Mouse (Mus musculus) CH12F3 (cell line): ENCODE data around the gene Klrc3.
"Not testable (repeated sequence)": the region's sequence is repeated elsewhere in the genome, so short reads cannot be mapped to it uniquely, and the experiment has no call there.

Experiments
- in situ Hi-C: fragments of 300-500 bp; cut with MboI; formaldehyde crosslinking; loops from 2 replicates; pipeline ENCODE4 v1.14.3; 2020; ENCODE audit warnings: low sequenced_read_pairs

The Klrc3 gene

DNA sequence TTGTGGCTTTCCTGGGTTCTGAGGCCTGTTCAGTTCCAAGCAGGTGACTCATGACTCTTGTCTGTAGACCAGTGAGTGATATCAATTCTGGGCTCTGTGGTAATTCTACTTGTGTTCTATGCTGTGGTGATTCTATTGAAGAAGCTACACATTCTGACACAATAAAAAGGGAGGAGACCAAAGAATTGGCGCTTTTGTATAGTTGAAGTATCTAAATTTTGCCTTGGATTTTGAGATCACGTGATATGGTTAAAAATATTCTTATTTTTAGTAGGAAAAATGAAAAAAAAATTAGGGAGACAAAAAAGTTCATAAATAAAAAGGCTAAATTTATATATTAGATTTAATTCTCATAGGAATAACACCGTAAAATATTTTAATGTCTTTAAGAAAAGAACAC, at the start of gene Klrc3:
TSS of gene Klrc3 (minus strand) at position 101 of the 400 bp plus-strand sequence.
- in situ Hi-C loops: not testable (repeated sequence)

DNA sequence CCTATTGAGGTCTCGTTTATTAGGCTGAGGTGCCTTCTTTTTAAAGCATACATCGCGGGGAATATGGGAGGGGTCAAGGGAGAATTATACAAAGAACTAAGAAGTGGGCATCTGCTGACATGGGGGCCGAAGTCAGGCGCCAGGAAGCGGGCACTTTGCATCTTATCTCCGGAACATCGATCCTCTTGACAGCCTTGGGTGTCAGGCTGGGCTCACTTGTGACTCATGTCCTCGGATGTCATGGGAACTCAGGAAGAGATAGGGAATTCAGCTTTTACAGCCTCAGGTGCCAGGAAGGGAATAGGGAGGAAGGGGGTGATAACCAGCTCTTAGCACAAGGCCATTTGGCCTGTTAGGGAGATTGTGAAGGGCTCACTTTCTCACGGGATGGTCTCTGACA, 48.3 kb upstream of the Klrc3 start:
- in situ Hi-C loops: not testable (repeated sequence)

DNA sequence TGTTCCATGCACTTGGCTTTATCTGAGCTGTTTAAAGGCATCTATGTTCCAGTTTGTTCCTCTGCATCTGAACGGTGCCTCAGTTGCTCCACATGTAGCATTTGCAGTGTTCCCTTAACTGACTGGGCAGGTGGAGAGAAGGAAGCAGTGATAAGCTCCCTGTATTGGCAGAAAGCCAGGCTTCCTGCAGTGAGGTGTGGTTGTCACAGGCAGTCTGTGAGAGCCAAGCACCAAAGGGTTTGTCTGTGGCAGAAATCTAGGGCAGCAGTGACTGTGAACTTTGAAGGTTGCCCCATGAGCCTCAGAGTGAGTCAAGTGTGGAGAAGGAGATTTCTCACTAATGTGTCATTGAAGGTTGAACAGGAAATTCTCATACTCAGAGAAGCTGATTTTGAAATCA, 37.2 kb upstream of the Klrc3 start:
- in situ Hi-C loops: no loop called here

DNA sequence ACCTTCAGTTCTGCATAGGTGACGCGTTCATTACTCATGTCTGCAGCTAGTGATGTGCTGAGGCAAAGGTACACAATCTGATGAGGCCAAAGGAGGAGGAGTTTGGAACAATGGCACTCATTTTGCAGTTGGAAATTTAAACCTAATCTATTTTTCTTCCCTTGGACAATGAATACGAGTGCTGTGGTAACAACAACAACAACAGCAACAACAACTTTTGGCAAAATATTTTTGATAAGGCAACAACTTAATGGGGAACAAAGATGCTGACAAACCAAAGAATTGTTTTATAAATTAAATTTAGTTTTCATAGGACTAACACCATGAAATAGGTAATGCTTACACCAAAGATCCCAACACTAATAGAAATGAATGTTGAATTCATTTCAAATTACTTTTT, 35.7 kb upstream of the Klrc3 start, which contains the start of gene Klrc1:
TSS of gene Klrc1 (minus strand) at position 101 of the 400 bp plus-strand sequence.
- in situ Hi-C loops: no loop called here

DNA sequence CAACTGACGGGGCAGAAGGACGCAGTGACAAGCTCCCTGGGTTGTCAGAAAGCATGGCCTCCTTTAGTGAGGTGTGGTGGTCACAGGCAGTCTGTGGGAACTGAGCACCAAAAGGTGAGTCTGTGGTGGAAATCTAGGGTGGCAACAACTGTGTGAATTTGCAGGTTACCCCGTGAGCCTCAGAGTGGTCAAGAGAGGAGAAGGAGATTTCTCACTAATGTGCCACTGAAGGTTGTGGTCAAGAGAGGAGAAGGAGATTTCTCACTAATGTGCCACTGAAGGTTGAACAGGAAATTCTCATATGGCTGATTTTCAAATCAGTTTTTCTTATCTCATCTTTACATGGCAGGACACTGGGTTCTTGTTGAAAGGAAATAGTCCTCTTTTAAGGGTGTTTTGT, 18.2 kb upstream of the Klrc3 start:
- in situ Hi-C loops: not testable (repeated sequence)

DNA sequence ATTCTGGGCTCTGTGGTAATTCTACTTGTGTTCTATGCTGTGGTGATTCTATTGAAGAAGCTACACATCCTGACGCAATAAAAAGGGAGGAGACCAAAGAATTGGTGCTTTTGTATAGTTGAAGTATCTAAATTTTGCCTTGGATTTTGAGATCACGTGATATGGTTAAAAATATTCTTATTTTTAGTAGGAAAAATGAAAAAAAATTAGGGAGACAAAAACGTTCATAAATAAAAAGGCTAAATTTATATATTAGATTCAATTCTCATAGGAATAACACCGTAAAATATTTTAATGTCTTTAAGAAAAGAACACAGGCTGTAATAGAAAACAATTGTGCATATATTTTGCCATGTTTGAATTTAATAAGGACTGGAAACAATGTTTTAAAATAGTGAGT, 17.5 kb upstream of the Klrc3 start, which contains the start of gene Klrc2:
TSS of gene Klrc2 (minus strand) at position 101 of the 400 bp plus-strand sequence.
- in situ Hi-C loops: not testable (repeated sequence)

DNA sequence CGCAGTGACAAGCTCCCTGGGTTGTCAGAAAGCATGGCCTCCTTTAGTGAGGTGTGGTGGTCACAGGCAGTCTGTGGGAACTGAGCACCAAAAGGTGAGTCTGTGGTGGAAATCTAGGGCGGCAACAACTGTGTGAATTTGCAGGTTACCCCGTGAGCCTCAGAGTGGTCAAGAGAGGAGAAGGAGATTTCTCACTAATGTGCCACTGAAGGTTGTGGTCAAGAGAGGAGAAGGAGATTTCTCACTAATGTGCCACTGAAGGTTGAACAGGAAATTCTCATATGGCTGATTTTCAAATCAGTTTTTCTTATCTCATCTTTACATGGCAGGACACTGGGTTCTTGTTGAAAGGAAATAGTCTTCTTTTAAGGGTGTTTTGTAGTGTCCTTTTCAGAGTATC, 917 bp upstream of the Klrc3 start:
- in situ Hi-C loops: not testable (repeated sequence)

DNA sequence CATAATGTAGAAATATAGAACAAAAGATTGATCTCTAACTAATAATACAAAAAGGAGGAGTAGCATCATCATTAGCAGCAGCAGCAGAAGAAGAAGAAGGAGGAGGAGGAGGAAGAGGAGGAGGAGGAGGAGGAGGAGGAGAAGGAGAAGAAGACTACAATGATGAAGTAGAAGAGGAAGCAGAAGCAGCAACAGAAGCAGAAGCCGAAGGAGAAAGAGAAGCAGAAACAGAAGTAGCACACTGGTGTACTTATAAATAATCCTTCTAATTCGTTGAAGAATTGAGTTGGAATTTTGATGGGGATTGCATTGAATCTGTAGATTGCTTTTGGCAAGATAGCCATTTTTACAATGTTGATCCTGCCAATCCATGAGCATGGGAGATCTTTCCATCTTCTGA, 12.1 kb downstream of the Klrc3 start:
- in situ Hi-C loops: not testable (repeated sequence)

DNA sequence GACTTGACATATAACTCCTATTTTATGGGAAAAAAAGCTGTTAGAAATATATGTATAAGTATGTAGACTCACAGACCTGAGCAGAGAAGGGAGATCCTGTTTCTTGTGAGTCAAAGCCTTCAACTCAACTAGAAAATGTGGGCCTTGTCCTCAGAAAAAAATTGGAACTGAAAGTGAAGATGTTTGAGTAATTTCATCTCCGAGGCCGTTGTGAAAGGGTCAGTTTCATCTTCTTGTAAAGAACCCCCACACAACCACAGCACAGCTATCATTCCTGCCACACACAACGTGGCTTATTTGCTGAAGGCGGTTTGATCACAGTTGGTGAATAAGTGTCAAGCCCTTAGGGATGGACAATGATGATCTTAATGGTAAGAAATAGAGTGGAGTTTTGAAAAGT, 19.4 kb downstream of the Klrc3 start, which contains the start of gene Klrk1:
TSS of gene Klrk1 (minus strand) at position 130 of the 400 bp plus-strand sequence.
- in situ Hi-C loops: no loop called here

DNA sequence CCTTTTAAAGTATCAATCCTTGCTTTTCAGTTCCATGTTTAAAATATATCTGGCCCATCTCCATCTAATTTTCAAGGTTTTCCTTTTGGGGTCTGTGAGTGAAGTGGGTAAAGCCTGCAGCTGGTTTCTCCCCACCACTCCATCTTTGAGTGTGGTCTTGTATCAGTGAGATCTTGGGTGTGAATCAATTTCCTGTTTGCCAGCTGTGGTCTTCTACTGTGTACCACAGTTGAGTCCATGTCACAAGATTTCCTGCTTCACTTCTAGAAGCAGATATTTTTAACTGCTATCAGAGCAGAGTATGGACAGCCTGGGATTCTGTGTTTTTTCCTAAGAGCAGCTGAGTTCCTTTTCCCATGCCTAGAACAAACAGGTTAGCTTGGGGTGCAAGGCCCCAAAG, 34.8 kb downstream of the Klrc3 start:
- in situ Hi-C loops: no loop called here

DNA sequence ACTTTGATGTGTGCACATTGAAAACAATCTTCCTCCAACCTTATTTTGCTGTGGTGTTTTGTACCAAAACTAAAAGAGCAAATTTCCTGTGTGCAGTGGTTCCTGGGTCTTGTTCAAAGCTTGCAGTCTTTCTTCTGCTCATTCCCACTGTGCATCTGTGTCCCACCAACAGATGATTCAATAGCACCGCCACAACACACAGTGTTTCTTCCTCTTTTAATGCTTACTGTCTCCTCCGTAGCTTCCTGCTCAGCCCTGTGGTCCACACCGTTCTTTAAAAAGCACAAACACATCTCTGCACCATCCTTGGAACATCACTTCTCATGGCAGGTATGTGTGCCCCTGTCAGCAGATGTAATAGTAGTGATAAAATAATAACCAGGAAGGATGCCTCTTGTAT, 51.6 kb downstream of the Klrc3 start, which contains the start of gene Klrd1:
TSS of gene Klrd1 (plus strand) at position 275 of the 400 bp plus-strand sequence.
- in situ Hi-C loops: loop anchor here (25.0 kb wide), 1 partner anchor 1771 kb away; the partner anchor contains the start of gene Styk1
